Mouse (Mus musculus) T-helper 1 cell (primary cell): Measurements from ENCODE around the gene Zbp1.

Source experiments
- in situ Hi-C: fragments of 300-600 bp; cut with MboI, MseI; formaldehyde crosslinking; loops from one replicate; pipeline ENCODE4 v1.15.1; 2025; ENCODE audit warnings: high pct_unique_total_duplicates

Gene Zbp1

GRCm38 (mm10) chr2:173180026-173180425, 38.7 kb downstream of the Zbp1 start:
- in situ Hi-C loops = loop anchor here (5.0 kb wide), 1 partner anchor 73 kb away; no protein-coding TSS in a partner anchor

GRCm38 (mm10) chr2:173179046-173179445, 39.7 kb downstream of the Zbp1 start:
- in situ Hi-C loops = loop anchor here (5.0 kb wide), 1 partner anchor 373 kb away; no protein-coding TSS in a partner anchor

DNA sequence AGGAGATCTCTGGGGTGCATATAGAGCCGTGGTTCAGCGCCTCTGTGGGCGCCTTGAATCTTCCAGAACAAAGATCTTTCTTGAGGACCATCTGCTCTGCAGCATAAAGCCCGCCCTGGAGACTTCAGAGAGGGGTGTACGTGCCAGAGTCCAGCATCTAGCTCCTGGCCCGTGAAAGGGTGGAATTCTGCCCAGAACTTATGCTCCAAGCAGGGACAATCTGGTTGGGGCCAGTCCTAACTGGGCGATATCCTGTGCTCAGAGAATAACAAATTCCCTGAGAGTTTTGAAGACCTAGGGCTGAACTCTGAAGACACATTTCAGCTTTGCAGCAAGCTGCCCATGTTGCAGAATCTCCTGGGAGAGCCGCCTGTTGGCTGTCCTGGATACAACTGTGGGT, 40.8 kb downstream of the Zbp1 start:
- in situ Hi-C loops = loop anchor here (5.0 kb wide), 1 partner anchor 374 kb away; no protein-coding TSS in a partner anchor

DNA sequence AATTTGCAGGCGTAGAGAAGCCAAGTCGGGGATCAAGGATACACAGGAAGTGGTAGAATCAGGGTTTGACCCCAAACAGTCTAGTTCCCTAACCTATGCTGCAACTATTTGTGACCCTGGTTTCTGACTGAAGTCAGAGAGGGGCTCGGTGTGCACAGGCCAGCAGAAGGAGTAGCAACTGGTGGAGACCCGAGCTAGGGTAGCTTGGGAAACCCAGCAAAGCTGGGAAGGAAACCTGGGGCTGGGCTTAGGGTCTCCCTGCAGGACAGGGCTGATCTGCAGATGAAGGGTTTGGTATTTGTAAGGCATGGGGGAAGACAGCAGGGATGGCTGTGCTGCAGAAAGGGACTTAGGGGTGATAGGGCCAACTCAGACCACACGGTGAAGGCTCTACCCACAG, 41.2 kb downstream of the Zbp1 start:
- in situ Hi-C loops = loop anchor here (5.0 kb wide), 1 partner anchor 375 kb away; no protein-coding TSS in a partner anchor

DNA sequence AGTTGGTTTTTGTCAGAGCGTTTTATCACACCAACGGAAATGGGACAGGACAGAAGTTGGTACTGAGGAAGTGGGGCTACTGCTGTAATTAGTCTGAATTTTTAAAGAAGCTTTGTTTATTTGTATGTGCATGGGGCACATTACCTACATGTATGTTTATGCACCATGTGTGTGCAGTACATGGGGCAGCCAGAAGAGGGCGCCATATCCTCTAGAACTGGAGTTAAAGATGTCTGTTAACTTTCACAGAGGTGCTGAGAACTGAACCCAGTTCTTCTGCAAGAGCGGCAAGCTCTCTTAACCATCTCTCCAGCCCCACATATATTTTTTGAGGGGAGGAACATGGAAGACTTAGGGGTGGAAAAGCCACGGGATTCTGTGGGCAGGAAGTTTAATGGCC, 43.0 kb downstream of the Zbp1 start:
- in situ Hi-C loops = loop anchor here (5.0 kb wide), 1 partner anchor 377 kb away; no protein-coding TSS in a partner anchor

DNA sequence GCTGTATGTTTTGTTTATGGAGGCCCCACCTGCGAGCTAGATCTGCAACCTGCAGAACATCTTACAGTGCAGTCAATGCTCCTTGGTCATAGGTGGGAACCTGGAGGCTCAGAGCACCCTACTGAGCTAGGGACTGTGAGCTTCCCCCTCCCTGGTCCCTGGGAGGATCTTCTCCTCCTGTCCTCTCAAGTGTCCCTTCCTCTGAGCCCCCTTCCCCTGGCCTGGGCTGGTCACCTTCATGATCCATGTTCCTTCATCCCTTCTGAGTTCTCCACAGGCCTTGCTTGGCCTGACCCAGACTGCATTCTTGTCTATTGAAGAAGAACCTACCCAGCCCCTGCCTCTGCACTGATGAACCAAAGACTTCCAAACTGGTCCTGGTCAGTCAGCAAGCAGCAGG, 44.2 kb downstream of the Zbp1 start:
- in situ Hi-C loops = no loop called here

- in situ Hi-C loops = no loop called here
Observed at GRCm38 (mm10) chr2:173173521-173174511, 44.9 kb downstream of the Zbp1 start.

DNA sequence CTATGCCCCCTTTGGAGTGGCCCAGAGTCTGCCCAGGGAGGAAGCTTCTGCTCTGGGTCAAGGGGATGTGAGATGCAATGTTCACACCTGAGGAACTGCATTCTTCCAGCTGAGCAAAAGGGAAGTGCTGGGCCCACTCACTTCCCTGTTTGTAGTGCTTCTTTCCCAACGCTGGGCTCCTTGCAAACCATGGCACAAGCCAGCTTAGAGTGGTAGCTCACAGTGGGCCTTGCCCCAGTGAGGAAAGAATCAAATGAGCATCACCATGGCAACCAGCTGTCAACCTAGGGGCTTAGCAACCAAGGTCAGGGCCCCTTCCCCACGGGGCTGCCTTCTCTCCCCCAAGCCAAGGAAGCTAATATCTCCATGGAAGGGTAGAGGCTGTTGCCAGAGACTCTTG, 45.7 kb downstream of the Zbp1 start:
- in situ Hi-C loops = no loop called here

DNA sequence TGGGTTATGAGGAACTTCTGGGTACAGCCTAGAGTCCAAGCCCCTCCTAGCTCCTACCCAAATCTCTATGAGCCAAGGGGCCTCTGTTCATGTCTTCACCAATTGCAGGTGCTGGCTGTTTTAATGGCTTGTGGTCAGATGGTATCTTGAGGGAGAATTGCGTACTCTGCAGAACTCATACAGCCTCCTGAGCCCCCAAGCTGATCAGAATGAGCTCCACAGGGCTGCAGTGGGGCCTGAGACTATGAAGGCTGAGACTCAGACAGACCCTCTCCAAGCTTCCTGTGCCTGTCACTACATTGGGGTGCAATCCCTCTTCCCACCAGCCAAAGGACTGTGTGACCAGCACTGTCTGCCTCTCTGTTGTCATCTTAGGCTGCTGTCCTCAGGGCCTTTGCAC, 46.3 kb downstream of the Zbp1 start:
- in situ Hi-C loops = no loop called here

DNA sequence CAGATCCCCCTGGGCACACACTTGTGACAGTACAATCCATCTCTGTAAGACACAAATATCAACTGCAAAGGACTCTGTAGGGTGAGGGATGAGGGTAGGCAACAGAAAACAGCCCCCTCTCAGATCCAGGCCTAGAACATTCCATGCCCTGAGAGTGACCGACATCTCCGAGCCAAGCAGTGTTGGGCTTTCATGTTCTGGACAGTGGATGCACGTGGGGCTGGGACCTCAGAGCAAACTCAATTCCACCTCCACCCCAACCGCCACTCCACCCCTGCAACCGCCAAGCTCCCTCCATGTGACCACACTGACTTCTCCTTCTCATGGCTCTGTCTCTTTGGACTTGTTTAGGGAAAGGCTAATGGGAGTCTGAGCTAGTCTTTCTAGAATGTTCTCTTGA, 46.8 kb downstream of the Zbp1 start:
- in situ Hi-C loops = no loop called here

DNA sequence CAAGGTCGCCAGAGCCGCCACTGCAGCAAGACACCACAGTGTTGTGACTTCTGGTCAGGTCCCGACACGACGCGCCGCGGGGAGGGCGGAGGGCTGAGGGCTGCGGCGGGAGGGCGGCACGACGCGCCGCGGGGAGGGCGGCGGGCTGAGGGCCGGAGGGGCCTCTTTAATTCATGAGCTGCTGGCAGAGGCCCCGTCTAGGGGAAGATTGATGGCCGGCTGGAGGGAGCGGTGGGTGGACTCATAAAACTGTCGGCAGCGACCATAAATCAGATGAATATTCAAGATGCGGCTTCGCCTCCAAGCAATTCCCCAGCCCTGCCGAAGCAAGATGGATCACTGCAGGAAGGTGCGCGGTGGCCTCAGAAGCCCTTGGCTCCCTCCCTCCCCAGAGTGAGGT, 47.3 kb downstream of the Zbp1 start:
- in situ Hi-C loops = no loop called here

- in situ Hi-C loops = no loop called here
Observed at GRCm38 (mm10) chr2:173170715-173171114, 48.0 kb downstream of the Zbp1 start.

GRCm38 (mm10) chr2:173170081-173170480, 48.6 kb downstream of the Zbp1 start:
- in situ Hi-C loops = no loop called here

GRCm38 (mm10) chr2:173168411-173168851, 50.3 kb downstream of the Zbp1 start:
- in situ Hi-C loops = no loop called here

DNA sequence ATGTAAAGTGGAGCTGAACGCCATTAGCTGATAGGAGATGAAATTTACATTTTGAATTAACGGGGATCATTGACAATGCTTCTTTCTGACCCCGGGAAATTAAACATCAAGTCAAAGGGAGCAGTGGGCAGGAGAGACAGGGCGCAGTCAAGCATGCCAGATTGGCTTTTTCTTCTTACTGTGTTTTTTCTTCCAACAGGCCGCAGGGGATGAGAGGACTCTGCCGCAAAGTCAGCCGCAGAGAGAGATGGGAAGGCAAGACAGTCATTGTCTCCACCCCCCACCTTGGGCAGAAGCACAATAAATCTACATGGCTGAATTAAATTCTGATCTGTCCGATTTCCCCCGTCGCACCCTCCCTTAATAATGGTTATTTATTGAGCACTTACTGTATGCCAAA, 53.4 kb downstream of the Zbp1 start:
- in situ Hi-C loops = no loop called here

DNA sequence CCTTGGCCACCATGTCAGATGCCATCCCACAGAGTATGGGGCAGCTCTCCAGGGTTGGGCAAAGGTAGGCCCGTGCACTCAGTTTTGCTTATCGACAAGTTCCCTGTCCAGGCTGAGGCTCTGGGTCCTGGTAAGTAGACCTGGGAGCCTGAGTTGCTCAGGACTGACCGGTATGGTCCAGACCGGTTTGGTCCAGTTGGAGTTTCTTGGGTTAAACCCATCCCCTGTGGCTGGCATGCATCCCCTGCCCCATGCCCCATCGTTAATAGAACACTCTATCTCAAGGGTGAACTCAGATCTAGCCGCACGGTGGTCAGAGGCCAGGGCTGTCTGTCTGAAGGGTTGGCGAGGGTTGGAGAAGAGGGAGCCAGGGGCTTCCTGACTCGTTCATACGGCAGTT, 53.8 kb downstream of the Zbp1 start:
- in situ Hi-C loops = no loop called here

- in situ Hi-C loops = no loop called here
Observed at GRCm38 (mm10) chr2:173164358-173164757, 54.4 kb downstream of the Zbp1 start.

DNA sequence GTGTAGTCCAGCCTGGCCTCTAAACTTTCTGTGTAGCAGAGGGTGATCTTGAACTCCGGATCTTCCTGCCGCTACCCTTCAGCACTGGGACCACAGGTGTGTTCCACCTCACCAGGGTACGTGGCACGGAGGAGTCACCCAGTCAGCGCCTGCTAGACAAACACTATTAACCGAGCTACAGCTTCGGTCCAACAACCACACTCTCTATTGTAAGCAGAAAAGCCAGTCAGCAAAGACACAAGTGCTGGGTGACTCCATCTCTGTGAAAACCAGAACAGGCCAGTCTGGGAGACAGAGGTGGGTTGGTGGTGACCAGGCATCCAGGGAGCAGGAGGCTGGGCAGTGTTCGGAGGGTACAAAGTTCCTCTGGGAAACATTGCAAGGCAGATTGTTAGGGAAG, 55.3 kb downstream of the Zbp1 start:
- in situ Hi-C loops = no loop called here

DNA sequence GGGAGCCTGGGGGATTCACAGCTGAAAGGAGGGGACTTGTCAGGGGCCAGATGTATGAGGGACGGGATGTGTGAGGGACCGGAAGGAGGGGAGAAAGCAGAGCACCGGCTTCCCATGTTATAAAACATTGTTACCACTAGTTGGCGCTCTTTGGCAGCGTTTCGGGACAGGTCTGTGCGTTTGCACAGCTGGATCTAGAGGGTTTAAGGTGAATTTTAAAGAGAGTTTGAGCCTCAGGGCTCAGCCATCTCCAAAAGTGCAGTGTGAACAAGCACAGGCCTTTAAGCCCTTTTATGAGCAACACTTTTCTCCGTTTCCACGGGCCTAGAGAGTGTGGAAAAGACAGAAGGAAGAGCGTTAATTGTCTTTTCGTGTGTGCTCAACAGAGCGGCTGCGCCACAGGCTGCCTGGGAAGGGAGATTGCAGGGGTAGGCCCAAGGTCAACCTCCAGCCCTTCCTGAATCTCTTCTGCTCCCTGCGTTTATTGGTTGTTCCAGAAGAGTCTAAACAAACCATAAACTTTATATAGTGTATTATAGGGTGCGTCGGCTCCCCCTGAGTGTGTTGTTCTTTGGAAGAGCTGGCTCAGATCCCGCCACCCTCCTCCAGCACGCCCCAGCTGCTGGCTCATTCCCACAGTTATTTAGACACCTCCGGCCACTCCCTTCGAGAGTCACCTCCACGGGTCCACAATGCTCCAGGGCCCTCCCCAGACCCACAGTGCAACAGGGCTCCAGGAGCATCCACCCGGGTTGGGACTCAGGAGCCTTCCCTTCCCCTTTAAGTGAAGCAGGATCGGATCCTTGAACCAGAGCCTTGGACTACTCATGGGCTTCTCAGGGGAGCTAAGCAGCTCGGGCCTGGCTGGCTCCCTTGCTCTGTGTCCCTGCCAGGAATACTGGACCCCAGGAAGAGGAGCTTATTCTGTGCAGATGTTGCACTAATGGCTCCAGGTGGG, 59.1 kb downstream of the Zbp1 start:
- in situ Hi-C loops = no loop called here

GRCm38 (mm10) chr2:173158390-173159055, 60.2 kb downstream of the Zbp1 start:
- in situ Hi-C loops = no loop called here

DNA sequence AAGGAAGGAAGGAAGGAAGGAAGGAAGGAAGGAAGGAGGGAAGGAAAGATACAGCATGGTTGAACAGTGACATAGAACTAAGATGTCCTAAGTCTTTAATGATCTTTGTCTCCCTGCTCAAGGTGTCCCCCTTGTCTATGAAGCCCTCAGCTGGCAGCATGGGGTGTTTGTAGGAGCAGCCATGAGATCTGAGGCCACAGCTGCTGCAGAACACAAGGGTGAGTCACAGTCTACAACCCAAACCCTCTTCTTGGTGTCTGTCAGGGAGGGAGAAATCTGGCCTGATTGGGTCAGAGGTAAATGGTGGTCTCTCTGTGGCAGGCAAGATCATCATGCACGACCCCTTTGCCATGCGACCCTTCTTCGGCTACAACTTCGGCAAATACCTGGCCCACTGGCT, 60.9 kb downstream of the Zbp1 start:
- in situ Hi-C loops = no loop called here
